Mouse (Mus musculus) v-Abl transformed pro-B cells (cell line): ENCODE data around the gene Ptpdc1.

ENCODE experiments used
- in situ Hi-C, 2 experiments: fragments of 400-800 bp; cut with MboI; formaldehyde crosslinking; loops; one replicate each; pipeline ENCODE4 v1.15.1; 2025; ENCODE audit not compliant: unreplicated experiment in 2 of 2

Gene Ptpdc1

GRCm38 (mm10) chr13:48625433-48626184, at the start of gene Ptpdc1:
Ptpdc1 (minus strand) TSS chr13:48625664.
- in situ Hi-C loops, result no loop called here

- in situ Hi-C loops, result loop anchor here in 1 of 2 experiments (25.0 kb wide), 2 partner anchors 738 to 963 kb away; partner anchors contain the start of gene Ippk
Measured at GRCm38 (mm10) chr13:48674609-48675008, 49.1 kb upstream of the Ptpdc1 start.

- in situ Hi-C loops, result loop anchor here in 1 of 2 experiments (25.0 kb wide), 2 partner anchors 740 to 965 kb away; partner anchors contain the start of gene Ippk
Measured at GRCm38 (mm10) chr13:48672312-48672840, 46.9 kb upstream of the Ptpdc1 start.

- in situ Hi-C loops, result loop anchor here in 1 of 2 experiments (25.0 kb wide), 2 partner anchors 743 to 968 kb away; partner anchors contain the start of gene Ippk
Measured at GRCm38 (mm10) chr13:48668976-48669534, 43.6 kb upstream of the Ptpdc1 start.

GRCm38 (mm10) chr13:48668091-48668975, 42.9 kb upstream of the Ptpdc1 start:
- in situ Hi-C loops, result loop anchor here in 1 of 2 experiments (25.0 kb wide), 2 partner anchors 744 to 969 kb away; partner anchors contain the start of gene Ippk

GRCm38 (mm10) chr13:48667461-48667860, 42.0 kb upstream of the Ptpdc1 start:
- in situ Hi-C loops, result loop anchor here in 1 of 2 experiments (25.0 kb wide), 2 partner anchors 745 to 970 kb away; partner anchors contain the start of gene Ippk

GRCm38 (mm10) chr13:48665656-48666597, 40.5 kb upstream of the Ptpdc1 start:
- in situ Hi-C loops, result loop anchor here in 1 of 2 experiments (25.0 kb wide), 2 partner anchors 746 to 971 kb away; partner anchors contain the start of gene Ippk

- in situ Hi-C loops, result loop anchor here (5.0 to 25.0 kb wide), 3 partner anchors 142 to 972 kb away; partner anchors contain the start of gene Ippk (in 1 of the 2)
Measured at GRCm38 (mm10) chr13:48664916-48665655, 39.6 kb upstream of the Ptpdc1 start.

GRCm38 (mm10) chr13:48663988-48664339, 38.5 kb upstream of the Ptpdc1 start:
- in situ Hi-C loops, result loop anchor here (5.0 to 25.0 kb wide), 3 partner anchors 143 to 973 kb away; partner anchors contain the start of gene Ippk (in 1 of the 2)

- in situ Hi-C loops, result loop anchor here (5.0 to 25.0 kb wide), 3 partner anchors 144 to 974 kb away; partner anchors contain the start of gene Ippk (in 1 of the 2)
Measured at GRCm38 (mm10) chr13:48663211-48663987, 37.9 kb upstream of the Ptpdc1 start.

- in situ Hi-C loops, result loop anchor here (5.0 to 25.0 kb wide), 3 partner anchors 145 to 975 kb away; partner anchors contain the start of gene Ippk (in 1 of the 2)
Measured at GRCm38 (mm10) chr13:48662431-48663143, 37.1 kb upstream of the Ptpdc1 start, which contains the start of gene Barx1. Barx1 (plus strand) TSS chr13:48662998.

GRCm38 (mm10) chr13:48661561-48661960, 36.1 kb upstream of the Ptpdc1 start:
- in situ Hi-C loops, result loop anchor here (5.0 to 25.0 kb wide), 3 partner anchors 146 to 976 kb away; partner anchors contain the start of gene Ippk (in 1 of the 2)

- in situ Hi-C loops, result loop anchor here (5.0 to 25.0 kb wide), 3 partner anchors 147 to 977 kb away; partner anchors contain the start of gene Ippk (in 1 of the 2)
Measured at GRCm38 (mm10) chr13:48660741-48661140, 35.3 kb upstream of the Ptpdc1 start.

GRCm38 (mm10) chr13:48660221-48660734, 34.8 kb upstream of the Ptpdc1 start:
- in situ Hi-C loops, result loop anchor here (5.0 to 25.0 kb wide), 3 partner anchors 147 to 977 kb away; partner anchors contain the start of gene Ippk (in 1 of the 2)

- in situ Hi-C loops, result loop anchor here (5.0 to 25.0 kb wide), 5 partner anchors 148 to 978 kb away; partner anchors contain the start of gene Ippk (in 1 of the 2)
Measured at GRCm38 (mm10) chr13:48659254-48660220, 34.1 kb upstream of the Ptpdc1 start.
